Mouse (Mus musculus): ENCODE results near the gene Vmn1r5. TPM values are rescaled to one million over a fixed set of nuclear protein-coding genes. Genes with fewer than 3 reads are reported as not detected.

Vmn1r5 gene
- polyA plus RNA-seq (2014; fragmentation: Illumina TruSeq; extraction: RNeasy Lipid Tissue Mini Kit (QIAGEN cat#74804); ENCODE audit: low read depth, low replicate concordance), result not detected

DNA sequence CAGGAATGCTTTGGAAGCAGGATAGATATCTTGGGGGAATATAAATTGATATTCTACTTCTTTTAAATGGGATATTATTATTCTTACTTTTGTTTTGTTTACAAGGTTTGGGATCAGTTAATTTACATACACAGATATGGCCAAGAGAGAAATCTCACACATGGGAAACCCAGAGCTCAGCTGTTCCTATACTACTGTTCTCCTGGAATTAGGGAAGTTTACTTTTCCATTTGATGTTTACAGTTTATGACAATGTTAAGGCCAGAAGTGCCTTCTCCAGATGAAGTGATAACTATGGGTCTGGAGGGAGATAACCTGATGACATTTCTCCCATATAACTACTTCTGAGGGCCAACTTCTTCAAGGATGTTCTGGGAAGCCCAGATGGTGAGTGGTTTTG lies at the start of gene Vmn1r5:
Vmn1r5 (plus strand) TSS at position 301 of the 400 bp plus-strand sequence.

DNA sequence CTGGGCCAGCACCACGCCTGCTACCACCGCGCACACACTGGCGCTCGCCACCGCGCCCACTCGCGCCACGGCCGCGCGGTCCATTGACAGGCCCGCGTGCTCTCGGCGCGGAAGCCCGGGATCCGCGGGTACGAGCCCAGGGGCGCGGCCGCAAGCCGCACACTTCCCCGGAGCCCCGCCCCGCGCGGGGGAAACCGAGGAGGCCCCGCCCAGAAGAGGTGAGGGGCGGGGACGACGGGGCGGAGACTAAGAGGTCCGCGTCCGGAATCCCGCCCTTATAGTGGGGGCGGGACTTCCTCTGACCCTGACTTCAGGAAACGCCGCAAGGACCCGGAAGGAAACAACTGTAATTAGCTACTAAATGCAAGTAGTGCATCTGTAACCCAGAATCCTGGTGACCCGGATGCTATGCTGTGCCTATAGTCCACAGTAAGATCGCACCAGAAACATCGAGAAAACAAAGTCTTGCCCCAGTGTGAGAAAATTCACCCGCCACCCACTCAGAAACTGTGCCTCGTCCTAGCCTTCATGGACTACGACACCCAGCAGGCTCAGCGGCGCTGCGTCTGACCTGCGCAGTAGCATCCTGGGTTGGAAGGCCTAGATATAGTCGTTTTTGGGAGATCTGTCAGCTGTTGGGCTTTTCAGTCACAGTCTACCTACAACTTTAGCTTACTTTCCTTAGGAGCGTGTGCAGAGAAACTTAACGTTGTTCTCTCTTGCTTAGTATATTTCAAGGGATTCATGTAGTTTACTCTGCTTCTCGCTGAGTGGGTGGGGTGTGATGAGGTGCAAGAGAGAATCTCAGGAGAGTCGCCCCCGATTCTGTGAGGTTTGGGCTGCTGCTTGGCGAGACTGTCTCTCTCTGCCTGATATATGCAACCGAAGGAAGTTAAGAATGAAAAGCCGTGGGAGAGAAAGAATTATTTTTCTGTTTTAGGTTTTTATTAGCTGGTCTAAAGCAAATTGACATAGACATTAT lies 46.1 kb upstream of the Vmn1r5 start, which contains the start of the genes Nt5c3 and Vmn1r4:
Nt5c3 (minus strand) TSS at position 207 of the 982 bp plus-strand sequence.
Vmn1r4 (plus strand) TSS at position 290 of the 982 bp plus-strand sequence.

GRCm38 (mm10) chr6:56996943-56997342 lies 26.9 kb downstream of the Vmn1r5 start, which contains the start of gene Vmn1r6:
Gene Vmn1r6, plus strand, starts transcription at chr6:56997243.

GRCm38 (mm10) chr6:57025224-57025623 lies 55.2 kb downstream of the Vmn1r5 start, which contains the start of gene Vmn1r7:
Gene Vmn1r7, minus strand, starts transcription at chr6:57025324.

GRCm38 (mm10) chr6:57031984-57032383 lies 61.9 kb downstream of the Vmn1r5 start, which contains the start of gene Vmn1r8:
Gene Vmn1r8, plus strand, starts transcription at chr6:57032284.

Other genes starting within 250 kb of the Vmn1r5 start
- 36.7 TPM for gene Kbtbd2, start 172.5 kb upstream of the Vmn1r5 start, polyA plus RNA-seq (2014; fragmentation: Illumina TruSeq; extraction: RNeasy Lipid Tissue Mini Kit (QIAGEN cat#74804); ENCODE audit: low read depth, low replicate concordance)
- 64.8 TPM for gene Fkbp9, start 138.2 kb upstream of the Vmn1r5 start, polyA plus RNA-seq (2014; fragmentation: Illumina TruSeq; extraction: RNeasy Lipid Tissue Mini Kit (QIAGEN cat#74804); ENCODE audit: low read depth, low replicate concordance)
- gene Nt5c3, start 46.3 kb upstream of the Vmn1r5 start, polyA plus RNA-seq (2014; fragmentation: Illumina TruSeq; extraction: RNeasy Lipid Tissue Mini Kit (QIAGEN cat#74804); ENCODE audit: low read depth, low replicate concordance), result 206 TPM
- 1.9 TPM for gene Vmn1r4, start 46.3 kb upstream of the Vmn1r5 start, polyA plus RNA-seq (2014; fragmentation: Illumina TruSeq; extraction: RNeasy Lipid Tissue Mini Kit (QIAGEN cat#74804); ENCODE audit: low read depth, low replicate concordance)
- not detected for gene Vmn1r6, start 27.0 kb downstream of the Vmn1r5 start, polyA plus RNA-seq (2014; fragmentation: Illumina TruSeq; extraction: RNeasy Lipid Tissue Mini Kit (QIAGEN cat#74804); ENCODE audit: low read depth, low replicate concordance)
- gene Vmn1r7, start 55.1 kb downstream of the Vmn1r5 start, polyA plus RNA-seq (2014; fragmentation: Illumina TruSeq; extraction: RNeasy Lipid Tissue Mini Kit (QIAGEN cat#74804); ENCODE audit: low read depth, low replicate concordance), result not detected
- gene Vmn1r8, start 62.0 kb downstream of the Vmn1r5 start, polyA plus RNA-seq (2014; fragmentation: Illumina TruSeq; extraction: RNeasy Lipid Tissue Mini Kit (QIAGEN cat#74804); ENCODE audit: low read depth, low replicate concordance), result not detected
- not detected for gene Vmn1r9, start 96.5 kb downstream of the Vmn1r5 start, polyA plus RNA-seq (2014; fragmentation: Illumina TruSeq; extraction: RNeasy Lipid Tissue Mini Kit (QIAGEN cat#74804); ENCODE audit: low read depth, low replicate concordance)
- not detected for gene Vmn1r10, start 139.2 kb downstream of the Vmn1r5 start, polyA plus RNA-seq (2014; fragmentation: Illumina TruSeq; extraction: RNeasy Lipid Tissue Mini Kit (QIAGEN cat#74804); ENCODE audit: low read depth, low replicate concordance)
- gene Vmn1r11, start 163.2 kb downstream of the Vmn1r5 start, polyA plus RNA-seq (2014; fragmentation: Illumina TruSeq; extraction: RNeasy Lipid Tissue Mini Kit (QIAGEN cat#74804); ENCODE audit: low read depth, low replicate concordance), result not detected
- not detected for gene Vmn1r12, start 186.6 kb downstream of the Vmn1r5 start, polyA plus RNA-seq (2014; fragmentation: Illumina TruSeq; extraction: RNeasy Lipid Tissue Mini Kit (QIAGEN cat#74804); ENCODE audit: low read depth, low replicate concordance)
- not detected for gene Vmn1r13, start 233.0 kb downstream of the Vmn1r5 start, polyA plus RNA-seq (2014; fragmentation: Illumina TruSeq; extraction: RNeasy Lipid Tissue Mini Kit (QIAGEN cat#74804); ENCODE audit: low read depth, low replicate concordance)